Mouse (Mus musculus) embryonic facial prominence, embryonic 14.5 days (tissue): ENCODE results near the gene 4930522H14Rik. TPM values are rescaled to one million over a fixed set of nuclear protein-coding genes. Genes with fewer than 3 reads are reported as not detected.

Experiments
- ATAC-seq: fragments of 200-750 bp; cut with Nextera tagmentation; 2 replicates; pipeline ENCODE4 v1.8.0; 2017; ENCODE audit warnings: low read depth, moderate number of reproducible peaks, moderate TSS enrichment
- DNase-seq: peaks from one replicate; pipeline ENCODE4 v3.0.0-alpha.2; 2015; ENCODE audit warnings: low spot score
- H3K27ac ChIP-seq: fragments of 300-500 bp; sonication (generic); replicated peaks from 2 replicates; pipeline ENCODE4 v1.5.1; 2014; ENCODE audit warnings: low read depth, mild to moderate bottlenecking, low read length, moderate library complexity
- H3K27me3 ChIP-seq: fragments of 300-500 bp; sonication (generic); replicated peaks from 2 replicates; pipeline ENCODE4 v1.6.1; 2014; ENCODE audit warnings: low read length; ENCODE audit not compliant: control insufficient read depth, insufficient read depth
- H3K36me3 ChIP-seq: fragments of 300-500 bp; sonication (generic); 2 replicates; pipeline ENCODE4 v1.6.1; 2014; ENCODE audit warnings: low read length, mixed read lengths; ENCODE audit not compliant: control insufficient read depth, insufficient read depth
- H3K4me1 ChIP-seq: fragments of 300-500 bp; sonication (generic); 2 replicates; pipeline ENCODE4 v1.6.1; 2014; ENCODE audit warnings: antibody characterized with exemption, low read length; ENCODE audit not compliant: control insufficient read depth, insufficient read depth
- H3K4me2 ChIP-seq: fragments of 300-500 bp; sonication (generic); 2 replicates; pipeline ENCODE4 v1.6.1; 2014; ENCODE audit warnings: low read depth, mild to moderate bottlenecking, low read length, moderate library complexity, mixed read lengths
- H3K4me3 ChIP-seq: fragments of 300-500 bp; sonication (generic); 2 replicates; pipeline ENCODE4 v1.5.1; 2014; ENCODE audit warnings: low read depth, mild to moderate bottlenecking, low read length
- H3K9ac ChIP-seq: fragments of 300-500 bp; sonication (generic); 2 replicates; pipeline ENCODE4 v1.6.1; 2014; ENCODE audit warnings: low read depth, mild to moderate bottlenecking, low read length, moderate library complexity, mixed read lengths
- H3K9me3 ChIP-seq: fragments of 300-500 bp; sonication (generic); 2 replicates; pipeline ENCODE4 v1.6.1; 2016; ENCODE audit warnings: low read length; ENCODE audit not compliant: control insufficient read depth
- WGBS: fragments of 180-500 bp; shearing (Covaris S2); extraction: QIAGEN DNeasy Blood & Tissue Kit; methylation state at CpG from one replicate; pipeline ENCODE4 v1.1.7; 2014; 5-methylcytosine and 5-hydroxymethylcytosine counted together
- polyA plus RNA-seq: library from polyadenylated mRNA; unstranded; fragments of >200 nt; fragmentation: Nextera tagmentation; extraction: Ambion mirVana; gene quantifications from 2 replicates; pipeline ENCODE4 v1.2.1, GENCODE M21; 2014

4930522H14Rik gene
- polyA plus RNA-seq: not detected in 2 replicates

DNA sequence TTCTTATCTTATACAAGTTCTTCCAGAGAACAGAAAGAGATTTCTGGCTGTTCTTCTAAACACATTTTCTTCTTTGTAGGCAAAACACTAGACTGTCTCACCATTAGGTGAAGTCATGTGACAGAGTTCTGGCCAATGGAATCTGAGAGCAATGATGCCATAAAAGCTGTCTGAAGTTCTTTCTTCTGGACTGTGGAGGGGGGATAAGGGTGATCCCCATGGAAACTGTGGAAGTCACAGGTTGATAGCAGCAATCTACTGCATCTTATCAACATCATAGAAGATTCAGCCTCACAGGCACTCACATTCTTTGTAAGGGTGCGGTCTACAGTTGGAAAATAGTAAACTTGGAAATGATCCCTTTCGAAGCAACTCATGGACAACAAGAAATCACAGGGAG lies at the start of gene 4930522H14Rik:
Gene 4930522H14Rik, minus strand, starts transcription at position 187 of the 400 bp plus-strand sequence.
- Histone ChIP-seq H3K4me3 (no peak within 1 kb of the TSS), H3K27me3 (no peaks in the 10 kb centered on the region), H3K36me3 (no peaks in the 10 kb centered on the region), H3K4me2 (no peak within 1 kb of the TSS), H3K4me1 (no peaks in the 10 kb centered on the region), H3K27ac (no peak within 1 kb of the TSS), H3K9me3 (no peaks in the 10 kb centered on the region), H3K9ac (no peak within 1 kb of the TSS)
- ATAC-seq: no peak
- DNase-seq: no peak
- 97% methylated on average over 2 of the region's 2 CpGs for whole genome bisulfite sequencing

- Histone ChIP-seq H3K4me1 (peaks cover 5% of the 10 kb centered on the region; the same call in 1 of the 2 replicates), H3K4me3 (no peak overlapping the region), H3K9ac (no peak overlapping the region), H3K9me3 (no peaks in the 10 kb centered on the region), H3K36me3 (no peaks in the 10 kb centered on the region), H3K27ac (no peak overlapping the region), H3K27me3 (no peaks in the 10 kb centered on the region), H3K4me2 (no peak overlapping the region)
- DNase-seq (no peak), ATAC-seq (no peak)
- 87% methylated on average over 3 of the region's 3 CpGs for WGBS
Observed at GRCm38 (mm10) chr4:109578356-109578755, 47.3 kb upstream of the 4930522H14Rik start.

- DNase-seq (peak; percentile 28), ATAC-seq (no peak)
- H3K36me3 ChIP-seq: no peaks in the 10 kb centered on the region
- H3K4me1 ChIP-seq: no peaks in the 10 kb centered on the region
- no peak overlapping the region for H3K4me3 ChIP-seq
- no peak overlapping the region for H3K9ac ChIP-seq
- WGBS: 67% methylated on average over 5 of the region's 5 CpGs
- no peaks in the 10 kb centered on the region for H3K9me3 ChIP-seq
- no peak overlapping the region for H3K4me2 ChIP-seq
- H3K27ac ChIP-seq: no peak overlapping the region
- no peaks in the 10 kb centered on the region for H3K27me3 ChIP-seq
Observed at GRCm38 (mm10) chr4:109576933-109577332, 45.8 kb upstream of the 4930522H14Rik start.

- Histone ChIP-seq H3K27ac (no peak overlapping the region), H3K4me1 (no peaks in the 10 kb centered on the region), H3K27me3 (no peaks in the 10 kb centered on the region), H3K9me3 (no peaks in the 10 kb centered on the region), H3K4me3 (no peak overlapping the region), H3K9ac (no peak overlapping the region), H3K4me2 (no peak overlapping the region), H3K36me3 (no peaks in the 10 kb centered on the region)
- no peak for DNase-seq
- WGBS: 72% methylated on average over 9 of the region's 9 CpGs
- no peak for ATAC-seq
Observed at GRCm38 (mm10) chr4:109574845-109575244, 43.7 kb upstream of the 4930522H14Rik start.

DNA sequence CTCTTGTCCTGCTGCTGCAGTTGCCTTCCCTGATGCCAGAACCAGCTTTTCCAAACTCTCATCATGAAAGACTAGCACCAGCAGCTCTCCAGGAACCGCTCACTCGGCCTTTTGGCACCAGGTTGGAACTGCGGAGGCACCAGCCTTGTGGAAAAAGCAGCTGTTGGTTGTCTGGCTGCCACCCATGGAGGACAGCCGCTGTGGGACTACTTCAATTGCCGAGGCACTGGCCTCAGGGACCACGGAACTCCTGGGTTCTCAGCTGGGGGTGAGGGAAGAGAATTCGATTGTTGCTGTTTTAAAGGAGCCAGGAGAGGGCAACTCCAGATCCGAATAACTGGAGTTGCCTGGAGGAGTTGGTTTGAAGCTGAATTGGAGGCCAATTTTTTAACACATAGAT lies 43.2 kb upstream of the 4930522H14Rik start:
- no peak overlapping the region for H3K4me3 ChIP-seq
- no peak overlapping the region for H3K9ac ChIP-seq
- DNase-seq (no peak), ATAC-seq (no peak)
- WGBS: 33% methylated on average over 8 of the region's 8 CpGs
- H3K4me1 ChIP-seq: no peaks in the 10 kb centered on the region
- no peaks in the 10 kb centered on the region for H3K36me3 ChIP-seq
- no peak overlapping the region for H3K4me2 ChIP-seq
- no peaks in the 10 kb centered on the region for H3K9me3 ChIP-seq
- H3K27me3 ChIP-seq: no peaks in the 10 kb centered on the region
- no peak overlapping the region for H3K27ac ChIP-seq

DNA sequence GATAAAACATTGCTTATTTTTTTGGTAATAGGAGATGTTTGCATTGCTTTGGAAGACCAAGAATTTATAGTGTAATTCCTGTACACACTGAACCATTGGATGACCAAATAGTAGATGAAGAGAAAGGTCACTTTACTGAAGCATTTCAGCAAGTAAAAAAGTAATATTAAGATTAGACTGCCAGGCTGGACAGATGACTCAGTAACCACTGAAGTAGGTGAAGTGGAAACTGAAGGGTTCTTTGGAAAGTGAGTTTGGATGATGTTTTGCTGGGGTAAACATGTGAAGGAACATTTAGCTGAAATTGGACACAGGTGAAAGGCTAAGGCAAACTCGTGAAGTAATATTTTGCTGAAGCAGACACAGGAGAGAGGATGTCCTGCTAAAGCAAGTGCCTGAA lies 41.5 kb upstream of the 4930522H14Rik start:
- H3K36me3 ChIP-seq: no peaks in the 10 kb centered on the region
- no peaks in the 10 kb centered on the region for H3K9me3 ChIP-seq
- H3K4me2 ChIP-seq: no peak overlapping the region
- ATAC-seq: no peak
- 68% methylated on average over 1 of the region's 1 CpGs for WGBS
- H3K4me1 ChIP-seq: no peaks in the 10 kb centered on the region
- H3K4me3 ChIP-seq: no peak overlapping the region
- DNase-seq: no peak
- no peak overlapping the region for H3K9ac ChIP-seq
- H3K27ac ChIP-seq: no peak overlapping the region
- no peaks in the 10 kb centered on the region for H3K27me3 ChIP-seq

DNA sequence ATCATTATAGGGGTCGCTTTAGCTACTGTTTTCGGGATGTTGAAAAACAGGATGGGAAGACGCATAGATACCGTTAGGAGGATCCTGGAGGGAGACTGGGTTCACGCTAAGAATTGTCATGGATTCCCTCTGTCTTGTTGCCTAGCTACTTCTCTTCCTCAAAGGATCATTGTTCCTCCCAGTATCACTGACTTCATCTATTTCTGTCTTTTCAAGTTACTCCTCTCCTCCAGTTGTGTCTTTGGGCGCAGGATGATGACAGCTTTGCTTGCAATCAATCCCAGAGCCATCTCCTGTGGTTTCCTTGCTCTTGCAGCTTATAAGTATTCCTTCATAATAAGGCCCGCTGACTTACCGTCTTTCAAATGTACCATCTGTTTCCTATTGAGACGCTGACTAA lies 38.3 kb upstream of the 4930522H14Rik start:
- Histone ChIP-seq H3K27ac (0 out of 2 replicates have a peak overlapping the region, but pooled peaks have one; percentile 1), H3K9ac (no peak overlapping the region), H3K4me1 (no peaks in the 10 kb centered on the region), H3K36me3 (no peaks in the 10 kb centered on the region), H3K9me3 (no peaks in the 10 kb centered on the region), H3K27me3 (no peaks in the 10 kb centered on the region), H3K4me2 (peak overlapping the region; percentile 45), H3K4me3 (no peak overlapping the region)
- 49% methylated on average over 9 of the region's 9 CpGs for WGBS
- peak; percentile 53 for DNase-seq
- no peak for ATAC-seq

GRCm38 (mm10) chr4:109568959-109569358 lies 37.9 kb upstream of the 4930522H14Rik start:
- Histone ChIP-seq H3K9ac (no peak overlapping the region), H3K4me1 (no peaks in the 10 kb centered on the region), H3K9me3 (no peaks in the 10 kb centered on the region), H3K36me3 (no peaks in the 10 kb centered on the region), H3K4me2 (peak overlapping the region; percentile 45), H3K27ac (0 out of 2 replicates have a peak overlapping the region, but pooled peaks have one; percentile 1), H3K27me3 (no peaks in the 10 kb centered on the region), H3K4me3 (no peak overlapping the region)
- DNase-seq (no peak), ATAC-seq (no peak)
- 66% methylated on average over 10 of the region's 10 CpGs for WGBS

- ATAC-seq: no peak
- WGBS: 90% methylated on average over 6 of the region's 6 CpGs
- H3K36me3 ChIP-seq: no peaks in the 10 kb centered on the region
Observed at GRCm38 (mm10) chr4:109564711-109565110, 33.6 kb upstream of the 4930522H14Rik start.

More at GRCm38 (mm10) chr4:109564711-109565110, 33.6 kb upstream of the 4930522H14Rik start:
- Histone ChIP-seq H3K27me3 (no peaks in the 10 kb centered on the region), H3K27ac (no peak overlapping the region), H3K4me1 (no peaks in the 10 kb centered on the region), H3K9ac (no peak overlapping the region), H3K4me3 (no peak overlapping the region), H3K4me2 (no peak overlapping the region), H3K9me3 (no peaks in the 10 kb centered on the region)
- no peak for DNase-seq
